Mouse (Mus musculus): Measurements from ENCODE around the gene Zfp663.

Zfp663 gene

GRCm38 (mm10) chr2:165371066-165371465 is 2.5 kb upstream of the Zfp663 start:
- intact Hi-C loops (cut with DNase I) = no loop called here

- intact Hi-C loops (cut with DNase I) = no loop called here
These were observed 1.8 kb upstream of the Zfp663 start for GRCm38 (mm10) chr2:165370348-165370747.

GRCm38 (mm10) chr2:165367868-165368439 is 575 bp downstream of the Zfp663 start:
- intact Hi-C loops (cut with DNase I) = no loop called here

- intact Hi-C loops (cut with DNase I) = no loop called here
These were observed 1.4 kb downstream of the Zfp663 start for GRCm38 (mm10) chr2:165367047-165367520.

GRCm38 (mm10) chr2:165364334-165365091 is 4.0 kb downstream of the Zfp663 start:
- intact Hi-C loops (cut with DNase I) = loop anchor here (5.0 kb wide), 1 partner anchor 123 kb away; no protein-coding TSS in a partner anchor

GRCm38 (mm10) chr2:165363282-165363681 is 5.2 kb downstream of the Zfp663 start:
- intact Hi-C loops (cut with DNase I) = loop anchor here (5.0 kb wide), 1 partner anchor 124 kb away; no protein-coding TSS in a partner anchor

GRCm38 (mm10) chr2:165360861-165361260 is 7.7 kb downstream of the Zfp663 start:
- intact Hi-C loops (cut with DNase I) = loop anchor here (1.0 to 5.0 kb wide), 2 partner anchors 126 to 286 kb away; no protein-coding TSS in a partner anchor

- intact Hi-C loops (cut with DNase I) = no loop called here
These were observed 16.6 kb downstream of the Zfp663 start for GRCm38 (mm10) chr2:165351828-165352513.

- intact Hi-C loops (cut with DNase I) = no loop called here
These were observed 19.1 kb downstream of the Zfp663 start for GRCm38 (mm10) chr2:165349466-165349865.

- intact Hi-C loops (cut with DNase I) = no loop called here
These were observed 22.3 kb downstream of the Zfp663 start for GRCm38 (mm10) chr2:165346180-165346579.

GRCm38 (mm10) chr2:165337191-165337590 is 31.3 kb downstream of the Zfp663 start:
- intact Hi-C loops (cut with DNase I) = loop anchor here (5.0 kb wide), 2 partner anchors 105 to 260 kb away; partner anchors contain the start of gene Cdh22

GRCm38 (mm10) chr2:165332610-165333210 is 35.8 kb downstream of the Zfp663 start:
- intact Hi-C loops (cut with DNase I) = no loop called here

- intact Hi-C loops (cut with DNase I) = loop anchor here (5.0 kb wide), 1 partner anchor 42 kb away; the partner anchor contains the start of gene Slc35c2
These were observed 38.8 kb downstream of the Zfp663 start for GRCm38 (mm10) chr2:165329703-165330102.

GRCm38 (mm10) chr2:165328746-165329145 is 39.8 kb downstream of the Zfp663 start:
- intact Hi-C loops (cut with DNase I) = loop anchor here (5.0 kb wide), 1 partner anchor 41 kb away; the partner anchor contains the start of gene Slc35c2

GRCm38 (mm10) chr2:165327386-165327785 is 41.1 kb downstream of the Zfp663 start:
- intact Hi-C loops (cut with DNase I) = loop anchor here (5.0 kb wide), 1 partner anchor 40 kb away; the partner anchor contains the start of gene Slc35c2

- intact Hi-C loops (cut with DNase I) = loop anchor here (5.0 kb wide), 1 partner anchor 39 kb away; the partner anchor contains the start of gene Slc35c2
These were observed 42.0 kb downstream of the Zfp663 start, which contains the start of gene Elmo2 for GRCm38 (mm10) chr2:165326304-165327190. Elmo2 (minus strand) TSS chr2:165326479.

GRCm38 (mm10) chr2:165325521-165326303 is 42.8 kb downstream of the Zfp663 start:
- intact Hi-C loops (cut with DNase I) = loop anchor here (5.0 kb wide), 1 partner anchor 38 kb away; the partner anchor contains the start of gene Slc35c2

- intact Hi-C loops (cut with DNase I) = no loop called here
These were observed 44.6 kb downstream of the Zfp663 start for GRCm38 (mm10) chr2:165323928-165324327.

GRCm38 (mm10) chr2:165323484-165323883 is 45.0 kb downstream of the Zfp663 start:
- intact Hi-C loops (cut with DNase I) = no loop called here

Measured in adrenal gland (tissue).